Mouse (Mus musculus): ENCODE measurements at regions not wholly inside any gene's neighbourhood (a gene's known extent, or its start where the extent isn't known, plus 50 kb on each side); places are given as distances from the start of the nearest gene placed in this dataset.

GRCm38 (mm10) chr2:114879084-114879483, 224.3 kb upstream of the Dph6 start:
- no peak for DNase-seq
- Histone ChIP-seq H3K4me3 (ENCODE audit: low read depth, low read length) (no peak overlapping the region), H3K27me3 (ENCODE audit: insufficient read depth, low read length) (no peaks in the 10 kb centered on the region), H3K9me3 (ENCODE audit: low read length) (no peaks in the 10 kb centered on the region), H3K4me1 (ENCODE audit: insufficient read depth) (no peaks in the 10 kb centered on the region), H3K9ac (replicated peaks) (no peak overlapping the region), H3K36me3 (replicated peaks; ENCODE audit: insufficient read depth, low read length) (no peaks in the 10 kb centered on the region), H3K4me2 (ENCODE audit: low read depth, low read length) (no peak overlapping the region), H3K27ac (ENCODE audit: low read depth) (no peak overlapping the region)
- 71% methylated on average over 2 of the region's 2 CpGs for WGBS (ENCODE audit: insufficient replicate concordance)
- no peak for ATAC-seq
- TF ChIP-seq CTCF (IDR thresholded peaks at IDR 0.05; ENCODE audit: low read depth) (no peak), EP300 (IDR thresholded peaks at IDR 0.05; ENCODE audit: low read depth) (no peak)

- DNase-seq (no peak), ATAC-seq (no peak)
- H3K4me3 ChIP-seq (ENCODE audit: low read depth, low read length), result no peak overlapping the region
- H3K4me2 ChIP-seq (ENCODE audit: low read depth, low read length), result no peak overlapping the region
- no peaks in the 10 kb centered on the region for H3K9me3 ChIP-seq (ENCODE audit: low read length)
- no peaks in the 10 kb centered on the region for H3K4me1 ChIP-seq (ENCODE audit: insufficient read depth)
- no peaks in the 10 kb centered on the region for H3K27me3 ChIP-seq (ENCODE audit: insufficient read depth, low read length)
- 70% methylated on average over 2 of the region's 2 CpGs for WGBS (ENCODE audit: insufficient replicate concordance)
- no peaks in the 10 kb centered on the region for H3K36me3 ChIP-seq (replicated peaks; ENCODE audit: insufficient read depth, low read length)
- H3K9ac ChIP-seq (replicated peaks), result no peak overlapping the region
- no peak overlapping the region for H3K27ac ChIP-seq (ENCODE audit: low read depth)
- no peak for TF ChIP-seq CTCF (IDR thresholded peaks at IDR 0.05; ENCODE audit: low read depth)
- no peak for TF ChIP-seq EP300 (IDR thresholded peaks at IDR 0.05; ENCODE audit: low read depth)
These were observed 225.0 kb upstream of the Dph6 start for GRCm38 (mm10) chr2:114879784-114880183.

- 81% methylated on average over 2 of the region's 2 CpGs for WGBS (ENCODE audit: insufficient replicate concordance)
- ATAC-seq, result no peak
These were observed 231.0 kb upstream of the Dph6 start for GRCm38 (mm10) chr2:114885734-114886260.

GRCm38 (mm10) chr2:114898812-114899211, 244.0 kb upstream of the Dph6 start:
- WGBS (ENCODE audit: insufficient replicate concordance), result 73% methylated on average over 2 of the region's 2 CpGs
- ATAC-seq, result no peak
- no peaks in the 10 kb centered on the region for H3K4me1 ChIP-seq (ENCODE audit: insufficient read depth)

More at GRCm38 (mm10) chr2:114885734-114886260, 231.0 kb upstream of the Dph6 start:
- no peak for DNase-seq
- Histone ChIP-seq H3K27me3 (ENCODE audit: insufficient read depth, low read length) (no peaks in the 10 kb centered on the region), H3K4me3 (ENCODE audit: low read depth, low read length) (no peak overlapping the region), H3K9me3 (ENCODE audit: low read length) (no peaks in the 10 kb centered on the region), H3K4me1 (ENCODE audit: insufficient read depth) (no peaks in the 10 kb centered on the region), H3K36me3 (replicated peaks; ENCODE audit: insufficient read depth, low read length) (no peaks in the 10 kb centered on the region), H3K27ac (ENCODE audit: low read depth) (no peak overlapping the region), H3K9ac (replicated peaks) (no peak overlapping the region), H3K4me2 (ENCODE audit: low read depth, low read length) (no peak overlapping the region)
- TF ChIP-seq EP300 (IDR thresholded peaks at IDR 0.05; ENCODE audit: low read depth) (no peak), CTCF (IDR thresholded peaks at IDR 0.05; ENCODE audit: low read depth) (no peak)

GRCm38 (mm10) chr2:114911845-114912500, 257.2 kb upstream of the Dph6 start:
- 68% methylated on average over 7 of the region's 7 CpGs for WGBS (ENCODE audit: insufficient replicate concordance)
- DNase-seq (no peak), ATAC-seq (no peak)
- H3K9ac ChIP-seq (replicated peaks), result no peak overlapping the region
- TF ChIP-seq EP300 (IDR thresholded peaks at IDR 0.05; ENCODE audit: low read depth), result no peak
- no peak for TF ChIP-seq CTCF (IDR thresholded peaks at IDR 0.05; ENCODE audit: low read depth)
- no peaks in the 10 kb centered on the region for H3K27me3 ChIP-seq (ENCODE audit: insufficient read depth, low read length)
- H3K4me2 ChIP-seq (ENCODE audit: low read depth, low read length), result no peak overlapping the region
- H3K4me3 ChIP-seq (ENCODE audit: low read depth, low read length), result no peak overlapping the region
- no peak overlapping the region for H3K27ac ChIP-seq (ENCODE audit: low read depth)
- no peaks in the 10 kb centered on the region for H3K36me3 ChIP-seq (replicated peaks; ENCODE audit: insufficient read depth, low read length)
- H3K4me1 ChIP-seq (ENCODE audit: insufficient read depth), result no peaks in the 10 kb centered on the region
- H3K9me3 ChIP-seq (ENCODE audit: low read length), result no peaks in the 10 kb centered on the region

More at GRCm38 (mm10) chr2:114898812-114899211, 244.0 kb upstream of the Dph6 start:
- no peaks in the 10 kb centered on the region for H3K27me3 ChIP-seq (ENCODE audit: insufficient read depth, low read length)
- H3K9ac ChIP-seq (replicated peaks), result no peak overlapping the region
- H3K4me2 ChIP-seq (ENCODE audit: low read depth, low read length), result no peak overlapping the region
- no peak for TF ChIP-seq CTCF (IDR thresholded peaks at IDR 0.05; ENCODE audit: low read depth)
- TF ChIP-seq EP300 (IDR thresholded peaks at IDR 0.05; ENCODE audit: low read depth), result no peak
- H3K4me3 ChIP-seq (ENCODE audit: low read depth, low read length), result no peak overlapping the region
- no peak overlapping the region for H3K27ac ChIP-seq (ENCODE audit: low read depth)
- DNase-seq, result no peak
- H3K9me3 ChIP-seq (ENCODE audit: low read length), result no peaks in the 10 kb centered on the region
- no peaks in the 10 kb centered on the region for H3K36me3 ChIP-seq (replicated peaks; ENCODE audit: insufficient read depth, low read length)

- ATAC-seq, result no peak
- 82% methylated on average over 6 of the region's 6 CpGs for WGBS (ENCODE audit: insufficient replicate concordance)
- no peak for TF ChIP-seq CTCF (IDR thresholded peaks at IDR 0.05; ENCODE audit: low read depth)
These were observed 260.4 kb upstream of the Dph6 start for GRCm38 (mm10) chr2:114915025-114915690.

More at GRCm38 (mm10) chr2:114915025-114915690, 260.4 kb upstream of the Dph6 start:
- Histone ChIP-seq H3K4me3 (ENCODE audit: low read depth, low read length) (no peak overlapping the region), H3K36me3 (replicated peaks; ENCODE audit: insufficient read depth, low read length) (no peaks in the 10 kb centered on the region), H3K4me1 (ENCODE audit: insufficient read depth) (no peaks in the 10 kb centered on the region), H3K4me2 (ENCODE audit: low read depth, low read length) (no peak overlapping the region), H3K9me3 (ENCODE audit: low read length) (no peaks in the 10 kb centered on the region), H3K27ac (ENCODE audit: low read depth) (no peak overlapping the region), H3K27me3 (ENCODE audit: insufficient read depth, low read length) (no peaks in the 10 kb centered on the region), H3K9ac (replicated peaks) (no peak overlapping the region)
- no peak for DNase-seq
